In the genomic region with DNA sequence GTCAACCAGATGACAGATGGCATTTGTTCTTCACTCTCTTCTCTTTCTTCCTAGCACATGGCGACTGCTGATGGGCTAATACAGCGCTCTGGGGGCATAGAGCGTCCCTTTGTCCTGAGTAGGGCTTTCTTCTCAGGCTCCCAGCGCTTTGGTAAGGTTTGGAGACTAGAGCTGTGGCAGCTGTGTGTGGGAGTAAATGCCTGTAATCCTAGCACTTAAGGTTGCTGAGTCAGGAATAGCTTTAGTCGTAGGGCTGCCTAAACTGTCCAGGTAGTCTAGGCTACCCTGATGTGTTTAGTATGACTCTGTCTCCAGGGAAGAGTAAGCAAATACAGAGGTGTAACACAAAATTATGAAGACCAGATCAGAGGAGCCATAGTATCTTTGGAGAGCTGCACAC, we compare ENCODE assay signal across 20 mouse cellular contexts. TPM values are rescaled to one million over a fixed set of nuclear protein-coding genes. Genes with fewer than 3 reads are reported as not detected.
DNase-seq lines count a peak whose midpoint lies in the region; ATAC-seq and TF ChIP-seq lines count a peak whose summit lies in the region.
"Had no signal": no experiment of that assay in that cellular context is flagged by ENCODE, and none has a peak within 500 bp of the region (broad histone marks: within the 10 kb centered on the region; RNA-seq: fewer than 3 reads in every experiment).

No protein-coding gene starts in this region.

- H3K4me2 ChIP-seq in lung, postnatal 0 days (replicated peaks; ENCODE audit: low read depth, low read length) = no peak overlapping the region
- H3K4me2 ChIP-seq: embryonic facial prominence, embryonic 12.5 days; forebrain, embryonic 13.5 days; forebrain, embryonic 15.5 days had no signal

- no peaks in the 10 kb centered on the region for H3K9me3 ChIP-seq in lung, postnatal 0 days (ENCODE audit: low read length)
- H3K9me3 ChIP-seq: embryonic facial prominence, embryonic 10.5 days; embryonic facial prominence, embryonic 12.5 days; forebrain, embryonic 13.5 days; forebrain, embryonic 15.5 days had no signal

- no peak for ATAC-seq in lung, postnatal 0 days
- ATAC-seq: forebrain, embryonic 13.5 days; forebrain, embryonic 15.5 days had no signal

- H3K36me3 ChIP-seq in lung, postnatal 0 days (ENCODE audit: insufficient read depth, low read length) = peaks cover 81% of the 10 kb centered on the region

- no peak for DNase-seq in layer of hippocampus, adult 2 months (ENCODE audit: low spot score in 2 of 2)
- no peak for DNase-seq in layer of hippocampus, postnatal 14 days (ENCODE audit: low spot score in 2 of 2)
- DNase-seq in left cerebral cortex, postnatal 25 days (ENCODE audit: low spot score in 2 of 2) = peak; percentile 34 to 81
- no peak for DNase-seq in left cerebral cortex, postnatal 10 days (ENCODE audit: extremely low spot score in 1 of 2, low spot score in 2 of 2)
- DNase-seq in right cerebral cortex, adult 18-20 months = peak; percentile 60
- DNase-seq in right cerebral cortex, postnatal 25 days = no peak
- DNase-seq in brain, adult 2 months (ENCODE audit: low read depth, low spot score) = peak; percentile 70
- DNase-seq in lung, postnatal 0 days (ENCODE audit: low spot score) = no peak
- DNase-seq: adrenal gland, adult 2 months; adrenal gland, postnatal 10 days; adrenal gland, postnatal 25 days; cerebellum, adult 11-12 months; cerebellum, adult 2 months; cerebellum, adult 9-10 months; cerebellum, postnatal 10 days; cerebellum, postnatal 25 days had no signal

- H3K27me3 ChIP-seq in lung, postnatal 0 days (replicated peaks; ENCODE audit: insufficient read depth, low read length) = no peaks in the 10 kb centered on the region
- H3K27me3 ChIP-seq: embryonic facial prominence, embryonic 12.5 days; forebrain, embryonic 13.5 days; forebrain, embryonic 15.5 days had no signal

- no peak for TF ChIP-seq CTCF in layer of hippocampus, adult 2 months (conservative IDR thresholded peaks at IDR 0.05)
- no peak for TF ChIP-seq CTCF in lung, postnatal 0 days (IDR thresholded peaks at IDR 0.05)

- peak overlapping the region; percentile 79 for H3K27ac ChIP-seq in layer of hippocampus, adult 2 months
- H3K27ac ChIP-seq in lung, postnatal 0 days (ENCODE audit: low read length) = no peak overlapping the region
- H3K27ac ChIP-seq: embryonic facial prominence, embryonic 10.5 days; embryonic facial prominence, embryonic 12.5 days; forebrain, embryonic 13.5 days; forebrain, embryonic 15.5 days had no signal

- intact Hi-C loops in left cerebral cortex, postnatal 25 days (cut with DNase I) = loop anchor here (2.0 kb wide), 1 partner anchor 13 kb away; a partner anchor contains a TSS
- intact Hi-C loops in left cerebral cortex, postnatal 10 days (cut with DNase I) = loop anchor here (5.0 to 10.0 kb wide), 2 partner anchors 85 to 157 kb away; a partner anchor contains a TSS

- H3K9ac ChIP-seq in lung, postnatal 0 days (replicated peaks; ENCODE audit: low read depth) = no peak overlapping the region
- H3K9ac ChIP-seq: embryonic facial prominence, embryonic 12.5 days; forebrain, embryonic 13.5 days; forebrain, embryonic 15.5 days had no signal

- H3K4me1 ChIP-seq in lung, postnatal 0 days (ENCODE audit: insufficient read depth, low read depth, low read length) = no peaks in the 10 kb centered on the region
- H3K4me1 ChIP-seq: embryonic facial prominence, embryonic 10.5 days; embryonic facial prominence, embryonic 12.5 days; forebrain, embryonic 13.5 days; forebrain, embryonic 15.5 days had no signal

- no peak overlapping the region for H3K4me3 ChIP-seq in layer of hippocampus, adult 2 months
- no peak overlapping the region for H3K4me3 ChIP-seq in lung, postnatal 0 days (ENCODE audit: low read depth, low read length)
- H3K4me3 ChIP-seq: embryonic facial prominence, embryonic 10.5 days; embryonic facial prominence, embryonic 12.5 days; forebrain, embryonic 13.5 days; forebrain, embryonic 15.5 days had no signal

- no peak for TF ChIP-seq EP300 in lung, postnatal 0 days (IDR thresholded peaks at IDR 0.05)

- WGBS in lung, postnatal 0 days = 91% methylated on average over 5 of the region's 5 CpGs

RNA-seq across cellular contexts. Expression of a gene that starts 8.4 kb away (rescaled TPM):
- total RNA-seq in layer of hippocampus, adult 2 months (2021) = 100 to 1,000 TPM; 167 to 191 TPM
- total RNA-seq in layer of hippocampus, postnatal 14 days (2021) = 100 to 1,000 TPM; 144 to 149 TPM
- total RNA-seq in left cerebral cortex, postnatal 25 days (2021) = 100 to 1,000 TPM; 151 to 163 TPM
- 100 to 1,000 TPM; 141 to 144 TPM for total RNA-seq in left cerebral cortex, postnatal 10 days (2021)
- 39.5 and 39.6 TPM in 2 replicates for polyA plus RNA-seq in lung, postnatal 0 days (2015; fragmentation: Nextera tagmentation; extraction: Ambion mirVana)

RNA-seq across cellular contexts. Expression of a gene that starts 13.9 kb away (rescaled TPM):
- total RNA-seq in layer of hippocampus, adult 2 months (2021) = 100 to 1,000 TPM; 114 to 118 TPM
- 100 to 1,000 TPM; 111 to 114 TPM for total RNA-seq in layer of hippocampus, postnatal 14 days (2021)
- total RNA-seq in left cerebral cortex, postnatal 25 days (2021) = 100 to 1,000 TPM in 1 of 2 experiments, 10 to 100 TPM in 1; 98.5 to 102 TPM
- total RNA-seq in left cerebral cortex, postnatal 10 days (2021) = 10 to 100 TPM; 94.4 to 96.8 TPM
- polyA plus RNA-seq in lung, postnatal 0 days (2015; fragmentation: Nextera tagmentation; extraction: Ambion mirVana) = 41.4 and 45.7 TPM in 2 replicates

RNA-seq across cellular contexts. Expression of a gene that starts 17.3 kb away (rescaled TPM):
- 1 to 10 TPM; 4.4 to 5.7 TPM for total RNA-seq in layer of hippocampus, adult 2 months (2021)
- total RNA-seq in layer of hippocampus, postnatal 14 days (2021) = 1 to 10 TPM; 3.2 to 4.0 TPM
- 1 to 10 TPM; 5.7 TPM for total RNA-seq in left cerebral cortex, postnatal 25 days (2021)
- total RNA-seq in left cerebral cortex, postnatal 10 days (2021) = 1 to 10 TPM; 2.1 to 2.4 TPM
- 4.9 and 5.7 TPM in 2 replicates for polyA plus RNA-seq in lung, postnatal 0 days (2015; fragmentation: Nextera tagmentation; extraction: Ambion mirVana)

RNA-seq across cellular contexts. Expression of a gene that starts 17.5 kb away (rescaled TPM):
- total RNA-seq in layer of hippocampus, adult 2 months (2021) = 10 to 100 TPM; 11.5 to 11.7 TPM
- total RNA-seq in layer of hippocampus, postnatal 14 days (2021) = 10 to 100 TPM; 11.3 to 11.7 TPM
- total RNA-seq in left cerebral cortex, postnatal 25 days (2021) = 1 to 10 TPM; 8.2 to 8.4 TPM
- total RNA-seq in left cerebral cortex, postnatal 10 days (2021) = 1 to 10 TPM; 7.5 to 8.5 TPM
- polyA plus RNA-seq in lung, postnatal 0 days (2015; fragmentation: Nextera tagmentation; extraction: Ambion mirVana) = 28.6 and 30.5 TPM in 2 replicates

RNA-seq across cellular contexts. Expression of a gene that starts 19.0 kb away (rescaled TPM):
- 10 to 100 TPM; 24.4 to 25.6 TPM for total RNA-seq in layer of hippocampus, adult 2 months (2021)
- 10 to 100 TPM; 22.0 to 25.4 TPM for total RNA-seq in layer of hippocampus, postnatal 14 days (2021)
- 10 to 100 TPM; 22.6 to 24.3 TPM for total RNA-seq in left cerebral cortex, postnatal 25 days (2021)
- 10 to 100 TPM; 22.0 to 23.1 TPM for total RNA-seq in left cerebral cortex, postnatal 10 days (2021)
- 16.6 and 16.7 TPM in 2 replicates for polyA plus RNA-seq in lung, postnatal 0 days (2015; fragmentation: Nextera tagmentation; extraction: Ambion mirVana)

Comparison
In these comparisons a context has a peak if more than half of its experiments do, and no peak if none do; other contexts are left out.
1. DNase-seq: peak in left cerebral cortex, postnatal 25 days (2 of 2), right cerebral cortex, adult 18-20 months (single experiment) and brain, adult 2 months (single experiment); none in layer of hippocampus, adult 2 months (0 of 2), layer of hippocampus, postnatal 14 days (0 of 2), left cerebral cortex, postnatal 10 days (0 of 2), right cerebral cortex, postnatal 25 days (single experiment) and lung, postnatal 0 days (single experiment).